Mouse (Mus musculus): ENCODE measurements around the gene Map6.

The Map6 gene

GRCm38 (mm10) chr7:99316207-99316606, 49.0 kb downstream of the Map6 start:
- 84% methylated on average over 7 of the region's 7 CpGs for WGBS

GRCm38 (mm10) chr7:99317475-99317874, 50.2 kb downstream of the Map6 start:
- 77% methylated on average over 7 of the region's 7 CpGs for WGBS

- 64% methylated on average over 14 of the region's 14 CpGs for WGBS
Measured at GRCm38 (mm10) chr7:99320524-99320923, 53.3 kb downstream of the Map6 start.

GRCm38 (mm10) chr7:99322691-99323320, 55.6 kb downstream of the Map6 start:
- WGBS = 86% methylated on average over 6 of the region's 6 CpGs

GRCm38 (mm10) chr7:99323321-99323700, 56.1 kb downstream of the Map6 start:
- 79% methylated on average over 9 of the region's 9 CpGs for WGBS

DNA sequence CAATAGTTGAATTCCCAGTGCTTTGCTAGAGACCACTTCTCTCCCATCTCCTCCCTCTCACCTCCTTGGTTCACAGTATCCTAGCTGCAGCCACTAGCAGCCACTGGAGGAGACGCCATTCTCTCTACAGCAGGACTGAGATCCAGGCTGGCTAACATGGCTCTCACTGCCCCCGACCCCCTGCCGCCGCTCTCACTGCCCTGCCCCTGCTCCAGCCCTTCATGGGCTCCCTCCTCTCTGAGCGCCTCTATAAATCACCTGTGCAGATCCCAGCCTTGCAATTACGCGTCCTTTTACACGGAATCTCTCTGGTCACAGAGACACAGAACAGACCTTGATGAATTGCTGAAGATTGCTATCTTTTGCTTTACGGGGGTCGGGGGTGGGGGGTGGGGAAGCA, 57.6 kb downstream of the Map6 start:
- WGBS = 60% methylated on average over 10 of the region's 10 CpGs

DNA sequence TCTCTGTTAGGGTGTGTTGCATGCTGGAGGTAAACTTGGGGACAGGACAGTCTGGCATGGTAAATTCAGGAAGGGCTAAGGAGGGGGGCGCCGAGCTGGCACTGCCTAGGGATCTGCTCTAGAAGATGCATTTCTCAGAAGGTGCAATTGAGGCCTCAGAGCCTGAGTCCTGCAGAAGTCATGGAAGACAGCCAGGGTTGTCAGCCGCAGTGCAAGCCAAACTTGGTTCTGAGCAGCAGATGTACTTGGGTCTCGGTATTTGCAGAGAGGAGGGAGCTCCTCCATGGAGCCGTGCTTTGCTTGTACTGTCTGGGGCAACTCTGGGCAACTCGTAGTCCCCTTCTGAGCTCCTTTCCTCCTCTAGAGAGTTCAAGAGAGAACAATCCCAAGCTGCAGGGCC, 58.9 kb downstream of the Map6 start:
- WGBS = 47% methylated on average over 6 of the region's 6 CpGs

DNA sequence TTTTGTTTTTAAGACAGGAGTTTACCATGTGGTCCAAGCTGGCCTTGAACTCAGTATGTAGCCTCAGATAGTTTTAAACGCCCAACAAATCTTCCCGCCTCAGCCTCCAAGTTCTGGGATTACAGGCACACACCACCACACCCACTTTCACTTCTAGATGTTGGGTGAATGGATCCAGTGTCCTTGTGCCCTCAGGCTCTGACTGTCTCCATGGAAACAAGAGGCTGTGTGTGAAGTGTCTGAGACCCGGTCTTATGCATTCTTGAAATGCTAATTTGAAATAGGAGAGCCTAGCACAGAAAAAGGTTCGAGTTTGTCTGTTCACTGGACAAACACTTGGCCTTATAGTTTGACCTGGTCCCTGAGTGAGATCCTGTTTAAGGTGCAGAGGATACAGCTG, 61.6 kb downstream of the Map6 start:
- 58% methylated on average over 4 of the region's 4 CpGs for WGBS

DNA sequence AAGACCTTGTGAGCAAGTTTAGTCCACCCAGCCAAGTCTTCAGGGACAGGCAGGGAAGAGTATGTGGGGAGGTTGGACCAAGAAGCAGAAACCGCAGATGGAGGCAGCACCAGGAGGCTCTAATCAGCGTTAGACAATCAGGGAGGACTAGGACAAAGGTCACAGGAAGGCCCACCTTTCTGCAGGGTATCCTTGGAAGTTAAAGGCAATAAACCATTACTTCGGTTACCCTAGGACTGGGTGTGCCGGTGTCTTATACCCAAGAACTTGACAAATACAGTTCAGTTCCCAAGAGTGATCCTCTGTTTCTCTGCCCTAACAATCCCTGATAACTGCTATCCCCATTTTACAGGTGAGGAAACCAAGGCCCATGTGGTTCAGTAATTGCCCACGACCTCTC, 62.8 kb downstream of the Map6 start:
- WGBS = 89% methylated on average over 5 of the region's 5 CpGs

- WGBS = 46% methylated on average over 12 of the region's 12 CpGs
Measured at GRCm38 (mm10) chr7:99332774-99333480, 65.7 kb downstream of the Map6 start.

GRCm38 (mm10) chr7:99340736-99341135, 73.5 kb downstream of the Map6 start:
- WGBS = 84% methylated on average over 8 of the region's 8 CpGs

DNA sequence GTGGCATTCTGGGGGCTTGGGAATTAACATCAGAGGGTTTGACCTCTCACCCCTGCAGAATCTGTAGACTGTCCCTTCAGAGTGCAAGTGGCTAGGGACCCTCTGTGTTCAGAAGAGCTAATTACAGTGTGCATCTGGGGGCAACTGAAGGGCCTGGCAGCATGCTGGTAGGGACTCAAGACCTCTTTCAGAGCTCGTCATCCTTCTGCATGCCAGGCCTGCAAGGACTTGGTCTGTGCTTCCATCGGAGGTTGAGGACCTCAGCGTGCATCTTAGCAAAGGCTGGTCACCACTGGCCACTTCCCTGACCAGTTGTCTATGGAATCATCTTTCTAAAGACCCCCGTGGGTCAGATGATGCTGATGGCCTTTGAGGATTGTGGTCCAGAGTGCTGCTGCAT, 76.3 kb downstream of the Map6 start:
- 87% methylated on average over 4 of the region's 4 CpGs for WGBS

GRCm38 (mm10) chr7:99347268-99347667, 80.0 kb downstream of the Map6 start:
- 94% methylated on average over 10 of the region's 10 CpGs for WGBS

- 97% methylated on average over 26 of the region's 26 CpGs for WGBS
Measured at GRCm38 (mm10) chr7:99348883-99349282, 81.6 kb downstream of the Map6 start.

- WGBS = 84% methylated on average over 9 of the region's 9 CpGs
Measured at GRCm38 (mm10) chr7:99349782-99350720, 82.8 kb downstream of the Map6 start.

DNA sequence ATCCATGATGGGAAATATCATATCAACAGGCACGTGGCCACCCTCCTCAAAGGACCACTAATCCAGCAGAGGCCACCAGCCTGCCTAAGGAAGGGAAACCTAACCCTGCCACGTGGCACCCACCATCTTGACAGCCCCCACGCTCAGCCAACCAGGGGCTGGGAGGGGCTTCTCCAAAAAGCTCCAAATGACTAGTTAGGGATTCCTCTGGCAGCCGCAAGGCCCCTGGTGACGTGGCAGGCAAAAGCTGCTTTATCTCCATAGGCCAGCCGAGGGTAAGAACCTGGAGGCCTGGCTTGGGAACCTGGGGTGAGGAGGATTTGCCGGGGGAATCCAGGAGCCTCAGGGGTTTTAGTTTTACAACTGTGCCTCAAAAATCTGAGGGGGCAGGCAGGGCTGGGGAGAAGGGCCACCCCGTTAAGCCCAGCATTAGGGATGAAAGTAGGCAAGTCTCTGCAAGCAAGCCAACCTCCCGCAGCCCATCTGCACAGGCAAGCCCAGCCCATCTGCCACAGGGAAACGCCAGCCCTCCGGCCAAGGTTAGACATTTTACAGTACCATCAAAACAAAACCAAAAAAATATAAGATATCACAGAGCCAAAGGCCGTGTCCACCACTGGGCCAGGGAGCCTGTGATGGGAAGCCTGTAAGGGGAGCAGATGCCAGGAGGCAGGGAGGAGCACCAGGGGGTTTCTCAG, 84.0 kb downstream of the Map6 start:
- WGBS = 44% methylated on average over 12 of the region's 12 CpGs

DNA sequence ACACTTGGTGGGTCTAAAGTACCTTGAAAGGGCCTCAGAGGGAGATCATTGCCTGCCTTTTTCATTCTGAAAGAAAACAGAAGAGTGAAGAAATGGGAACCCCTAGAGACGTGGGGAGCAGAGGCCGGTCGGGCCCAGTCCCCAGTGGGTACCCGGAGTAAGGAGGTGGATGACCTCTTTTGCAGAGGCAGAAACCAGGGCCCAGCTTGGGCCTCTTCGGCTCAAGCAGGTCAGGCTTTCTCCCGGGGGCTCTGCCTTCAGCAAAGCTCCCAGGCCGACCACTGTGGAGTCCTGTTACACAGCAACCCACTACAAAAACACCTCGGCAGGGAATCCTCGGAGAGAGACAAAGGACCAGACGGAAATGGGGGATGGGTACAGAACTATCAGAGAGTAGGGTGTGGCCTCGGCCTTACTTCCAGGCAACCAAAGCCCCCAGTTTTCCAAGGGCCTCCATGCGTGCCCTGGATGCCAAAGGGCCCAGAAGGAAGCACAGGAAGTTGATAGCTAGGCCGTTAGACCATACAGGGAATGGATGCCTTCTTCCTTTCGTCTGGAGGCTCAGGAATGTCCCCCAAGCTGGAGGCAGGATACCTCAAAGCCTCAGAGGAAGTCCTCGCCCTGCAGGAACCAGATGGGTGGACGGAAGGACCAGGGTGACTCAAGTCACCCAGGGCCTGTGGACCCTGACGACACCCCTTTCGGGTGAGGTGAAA, 84.7 kb downstream of the Map6 start:
- 56% methylated on average over 18 of the region's 18 CpGs for WGBS

DNA sequence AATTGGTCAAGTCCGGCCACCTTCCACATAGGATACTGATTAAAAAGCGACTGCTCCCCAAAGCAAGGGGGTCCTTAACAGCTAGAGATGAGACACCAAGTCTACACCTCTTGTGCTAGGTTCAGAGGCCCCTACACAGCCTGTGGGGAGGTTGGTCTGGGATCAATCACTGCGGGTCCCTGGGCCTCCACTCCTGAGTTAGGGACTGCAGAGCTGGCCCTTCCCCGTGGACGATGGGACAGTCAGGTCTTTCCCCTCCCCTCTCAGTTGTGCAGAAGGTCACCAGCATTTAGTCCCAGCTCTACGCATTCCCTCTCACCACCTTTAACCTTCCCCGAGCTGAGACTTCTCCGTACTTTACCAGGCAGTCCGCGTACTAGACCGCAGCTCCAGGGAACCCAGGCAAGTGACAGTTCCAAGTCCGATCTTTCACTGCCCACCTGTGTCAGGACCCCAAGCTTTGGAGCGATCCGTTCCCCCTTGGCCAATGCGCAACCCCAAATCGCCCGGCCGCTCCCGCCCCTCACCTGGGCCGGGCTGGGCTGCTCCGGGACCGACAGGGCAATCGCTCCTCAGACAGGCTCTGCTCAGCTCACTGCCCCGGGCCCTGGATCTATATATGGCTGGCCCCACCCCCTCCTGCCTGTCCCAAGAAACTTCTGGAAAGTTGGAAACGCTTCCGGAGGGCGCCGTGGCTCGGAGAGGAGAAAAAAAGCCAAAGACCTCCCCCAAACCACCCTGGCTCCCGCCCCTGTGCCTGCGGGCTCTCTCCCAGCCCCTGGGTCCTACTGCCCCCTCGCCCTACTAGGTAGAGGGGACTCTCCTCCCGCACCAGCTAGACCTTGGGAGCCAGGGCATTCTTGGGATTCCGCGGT, 85.5 kb downstream of the Map6 start, which contains the start of gene Serpinh1:
Serpinh1 (minus strand) TSS at position 714 of the 875 bp plus-strand sequence.
- 38% methylated on average over 35 of the region's 35 CpGs for WGBS

DNA sequence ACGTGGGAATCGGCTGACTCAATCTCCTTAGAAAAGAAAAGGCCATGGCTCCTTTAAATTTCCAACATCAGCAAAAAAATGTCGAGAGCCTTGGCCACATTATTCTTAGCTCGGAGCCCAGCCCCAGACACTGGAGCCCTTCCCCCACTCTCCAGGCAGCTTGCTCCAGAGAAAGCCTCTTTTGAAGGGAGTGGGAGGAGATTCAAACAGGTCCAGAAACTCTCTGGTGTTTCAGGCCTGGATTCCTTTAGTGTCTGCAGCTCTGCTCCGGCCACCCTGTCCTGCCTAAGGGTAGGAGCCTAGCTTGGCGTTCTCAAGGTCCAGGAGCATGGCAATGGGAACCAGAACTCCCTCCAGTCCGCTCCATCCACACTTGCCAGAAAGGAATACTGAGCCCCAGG, 88.5 kb downstream of the Map6 start:
- WGBS = 11% methylated on average over 7 of the region's 7 CpGs

Measured in cerebral cortex, adult 2 months (tissue).